In genomic region chr14:40962365-40963290, GRCm38 (mm10) we compare ENCODE assay signal across 8 mouse cellular contexts. TPM values are rescaled to one million over a fixed set of nuclear protein-coding genes. Genes with fewer than 3 reads are reported as not detected.
DNase-seq lines count a peak whose midpoint lies in the region; ATAC-seq and TF ChIP-seq lines count a peak whose summit lies in the region.

No protein-coding gene starts in this region.

- peak overlapping the region; percentile 63; the same call in 1 of the 2 replicates for H3K4me2 ChIP-seq in intestine, embryonic 15.5 days (replicated peaks)

- peak overlapping the region; percentile 52; the same call in 1 of the 2 replicates for H3K27ac ChIP-seq in bone marrow, adult 2 months (ENCODE audit: control insufficient read depth, insufficient read depth, low read depth, low read length, poor library complexity)
- H3K27ac ChIP-seq in intestine, embryonic 15.5 days = no peak overlapping the region

- no peak for TF ChIP-seq POLR2A in bone marrow, adult 2 months (IDR thresholded peaks at IDR 0.05; ENCODE audit: borderline replicate concordance, control insufficient read depth, low read depth, low read length)

- DNase-seq in kidney, adult 18-20 months = peak; percentile 35
- DNase-seq in kidney, postnatal 10 days = no peak
- DNase-seq in naive thymus-derived CD4-positive, alpha-beta T cell, adult 2 months (ENCODE audit: low read depth) = peak; percentile 18
- DNase-seq in left cerebral cortex, adult 8-10 months (ENCODE audit: low spot score in 2 of 2) = no peak
- DNase-seq in gastrocnemius, adult 8-10 months (ENCODE audit: low spot score in 2 of 2) = no peak
- no peak for DNase-seq in thymus, postnatal 0 days (ENCODE audit: low spot score)

- peaks cover 23% of the 10 kb centered on the region for H3K4me1 ChIP-seq in bone marrow, adult 2 months (ENCODE audit: control insufficient read depth, insufficient read depth, low read length)
- peaks cover 61% of the 10 kb centered on the region for H3K4me1 ChIP-seq in intestine, embryonic 15.5 days (replicated peaks)

- H3K36me3 ChIP-seq in intestine, embryonic 15.5 days = no peaks in the 10 kb centered on the region

- ATAC-seq in intestine, embryonic 15.5 days = no peak

- H3K9me3 ChIP-seq in intestine, embryonic 15.5 days = no peaks in the 10 kb centered on the region

- H3K27me3 ChIP-seq in intestine, embryonic 15.5 days (replicated peaks) = no peaks in the 10 kb centered on the region

- no peak overlapping the region for H3K9ac ChIP-seq in intestine, embryonic 15.5 days

- H3K4me3 ChIP-seq in bone marrow, adult 2 months (replicated peaks; ENCODE audit: control insufficient read depth, low read depth, low read length) = no peak overlapping the region
- no peak overlapping the region for H3K4me3 ChIP-seq in intestine, embryonic 15.5 days (replicated peaks)

- no peak for TF ChIP-seq CTCF in bone marrow, adult 2 months (IDR thresholded peaks at IDR 0.05; ENCODE audit: control insufficient read depth, insufficient read depth, low read length)

- 40% methylated on average over 11 of the region's 11 CpGs for WGBS in bone marrow, adult 2 months
- 75% methylated on average over 11 of the region's 11 CpGs for WGBS in intestine, embryonic 15.5 days

RNA-seq across cellular contexts. Expression of gene Tspan14, which starts 4.0 kb away (rescaled TPM):
- 23.3 and 41.2 TPM in 2 replicates for polyA plus RNA-seq in bone marrow, adult 2 months (2011; ENCODE audit: insufficient read depth, insufficient read length, low replicate concordance, missing spikeins)
- 56.8 and 61.0 TPM in 2 replicates for polyA plus RNA-seq in intestine, embryonic 15.5 days (2015; fragmentation: Nextera tagmentation; extraction: Ambion mirVana)
- 10 to 100 TPM; 37.0 to 49.9 (median 44.1) TPM for total RNA-seq in left cerebral cortex, adult 8-10 months (2022)
- 10 to 100 TPM in 2 of 4 experiments, 1 to 10 TPM in 2; 8.9 to 11.6 (median 10.3) TPM for total RNA-seq in gastrocnemius, adult 8-10 months (2022)
- polyA plus RNA-seq in thymus, postnatal 0 days (2015; fragmentation: Nextera tagmentation; extraction: Ambion mirVana) = 58.5 and 65.0 TPM in 2 replicates

RNA-seq across cellular contexts. Expression of gene Fam213a, which starts 51.0 kb away (rescaled TPM):
- 114 and 196 TPM in 2 replicates for polyA plus RNA-seq in bone marrow, adult 2 months (2011; ENCODE audit: insufficient read depth, insufficient read length, low replicate concordance, missing spikeins)
- 51.6 and 54.4 TPM in 2 replicates for polyA plus RNA-seq in intestine, embryonic 15.5 days (2015; fragmentation: Nextera tagmentation; extraction: Ambion mirVana)
- 100 to 1,000 TPM; 121 to 133 (median 125) TPM for total RNA-seq in left cerebral cortex, adult 8-10 months (2022)
- 10 to 100 TPM; 25.1 to 33.3 (median 30.0) TPM for total RNA-seq in gastrocnemius, adult 8-10 months (2022)
- 6.6 and 9.3 TPM in 2 replicates for polyA plus RNA-seq in thymus, postnatal 0 days (2015; fragmentation: Nextera tagmentation; extraction: Ambion mirVana)

Comparison
In these comparisons a context has a peak if more than half of its experiments do, and no peak if none do; other contexts are left out.
1. DNase-seq: peak in kidney, adult 18-20 months (single experiment) and naive thymus-derived CD4-positive, alpha-beta T cell, adult 2 months (single experiment); none in kidney, postnatal 10 days (single experiment), left cerebral cortex, adult 8-10 months (0 of 2), gastrocnemius, adult 8-10 months (0 of 2) and thymus, postnatal 0 days (single experiment).